Mouse (Mus musculus) CH12.LX (cell line): ENCODE data around the gene Slc6a12. TPM values are rescaled to one million over a fixed set of nuclear protein-coding genes. Genes with fewer than 3 reads are reported as not detected.

Source experiments
- DNase-seq: peaks from one replicate; pipeline ENCODE4 v3.0.0-alpha.2; 2013; ENCODE audit errors: extremely low read depth
- H3K27ac ChIP-seq: 2 replicates; pipeline ENCODE4 v1.5.1; 2012; ENCODE audit warnings: low read depth, mild to moderate bottlenecking, control low read depth, moderate library complexity; ENCODE audit not compliant: insufficient read depth
- H3K27me3 ChIP-seq: replicated peaks from 2 replicates; pipeline ENCODE3; 2012; ENCODE audit warnings: inconsistent platforms
- H3K36me3 ChIP-seq, 2 experiments: replicated peaks in 1 of 2; 2 replicates each; pipeline versions ENCODE3 to v1.6.1; 2012; ENCODE audit warnings: inconsistent platforms in 1 of 2, low read length in 1 of 2, mild to moderate bottlenecking in 1 of 2, mixed read lengths in 1 of 2, moderate library complexity in 1 of 2; ENCODE audit not compliant: control insufficient read depth in 1 of 2, insufficient read depth in 1 of 2
- H3K4me1 ChIP-seq, 2 experiments: 2 replicates each; pipeline ENCODE4 v1.6.1; 2012; ENCODE audit warnings: inconsistent platforms in 1 of 2, moderate library complexity in 1 of 2; ENCODE audit not compliant: insufficient read depth in 2 of 2, control insufficient read depth in 1 of 2
- H3K4me2 ChIP-seq: 2 replicates; pipeline ENCODE4 v1.6.1; 2012; ENCODE audit warnings: low read depth, mild to moderate bottlenecking, control low read depth; ENCODE audit not compliant: poor library complexity, insufficient read depth, severe bottlenecking
- H3K4me3 ChIP-seq, 3 experiments: fragments of 150-350 bp in 1 of 3; sonication (generic) in 1 of 3; replicated peaks in 1 of 3; 2 replicates each; pipeline versions ENCODE3 to v1.5.1; 2011 to 2012; ENCODE audit warnings: low read depth in 2 of 3, low read length in 2 of 3, mild to moderate bottlenecking in 2 of 3, moderate library complexity in 2 of 3, control low read depth in 1 of 3, improper control_type of control experiment in 1 of 3, inconsistent platforms in 1 of 3, mixed read lengths in 1 of 3; ENCODE audit not compliant: poor library complexity in 1 of 3
- H3K79me2 ChIP-seq: replicated peaks from 2 replicates; pipeline ENCODE4 v1.6.1; 2012; ENCODE audit warnings: mild to moderate bottlenecking, moderate library complexity; ENCODE audit not compliant: control insufficient read depth, poor library complexity, insufficient read depth, severe bottlenecking; ENCODE audit errors: extremely low read depth
- H3K9ac ChIP-seq: 2 replicates; pipeline ENCODE4 v1.6.1; 2012; ENCODE audit warnings: low read depth, mild to moderate bottlenecking, control low read depth, moderate library complexity; ENCODE audit not compliant: insufficient read depth
- H3K9me3 ChIP-seq: replicated peaks from 2 replicates; pipeline ENCODE3; 2012; ENCODE audit warnings: low read length, inconsistent platforms, mixed read lengths
- CHD1 ChIP-seq: IDR thresholded peaks from 2 replicates; pipeline ENCODE4 v1.6.1; 2012; ENCODE audit warnings: low read depth, low read length, improper control_type of control experiment, inconsistent platforms
- CHD2 ChIP-seq: IDR thresholded peaks from 2 replicates; pipeline ENCODE4 v1.6.1; 2011; ENCODE audit warnings: low read length, improper control_type of control experiment
- CTCF ChIP-seq, 2 experiments: IDR thresholded peaks in 1 of 2; conservative IDR thresholded peaks in 1 of 2; 2 replicates each; pipeline ENCODE4 v1.5.1; 2011 to 2012; ENCODE audit warnings: low read depth in 2 of 2, low read length in 2 of 2, improper control_type of control experiment in 1 of 2, inconsistent platforms in 1 of 2, mild to moderate bottlenecking in 1 of 2, moderate library complexity in 1 of 2
- E2F4 ChIP-seq: IDR thresholded peaks from 2 replicates; pipeline ENCODE4 v1.6.1; 2011; ENCODE audit warnings: low read depth, low read length, improper control_type of control experiment; ENCODE audit not compliant: insufficient replicate concordance
- ELF1 ChIP-seq: IDR thresholded peaks from 2 replicates; pipeline ENCODE4 v1.6.1; 2014; ENCODE audit warnings: low read depth, mild to moderate bottlenecking, inconsistent platforms, low read length, improper control_type of control experiment
- EP300 ChIP-seq: IDR thresholded peaks from 2 replicates; pipeline ENCODE4 v1.6.1; 2011; ENCODE audit warnings: low read length, improper control_type of control experiment
- HCFC1 ChIP-seq: IDR thresholded peaks from 2 replicates; pipeline ENCODE4 v1.6.1; 2012; ENCODE audit warnings: low read depth, mild to moderate bottlenecking, inconsistent platforms, low read length, improper control_type of control experiment
- IRF4 ChIP-seq: IDR thresholded peaks from 2 replicates; pipeline ENCODE4 v1.6.1; 2014; ENCODE audit warnings: low read depth, mild to moderate bottlenecking, inconsistent platforms, low read length, improper control_type of control experiment
- JUN ChIP-seq: IDR thresholded peaks from 2 replicates; pipeline ENCODE4 v1.6.1; 2011; ENCODE audit warnings: low read depth, mild to moderate bottlenecking, low read length, improper control_type of control experiment, moderate library complexity; ENCODE audit not compliant: insufficient read depth
- JUND ChIP-seq: conservative IDR thresholded peaks from 2 replicates; pipeline ENCODE4 v1.6.1; 2011; ENCODE audit warnings: low read depth, low read length, improper control_type of control experiment
- MAFK ChIP-seq: IDR thresholded peaks from 2 replicates; pipeline ENCODE4 v1.6.1; 2011; ENCODE audit warnings: low read length, improper control_type of control experiment; ENCODE audit not compliant: insufficient replicate concordance
- MAX ChIP-seq: IDR thresholded peaks from 2 replicates; pipeline ENCODE4 v1.6.1; 2011; ENCODE audit warnings: low read length, improper control_type of control experiment
- MEF2A ChIP-seq: IDR thresholded peaks from 2 replicates; pipeline ENCODE4 v1.6.1; 2014; ENCODE audit warnings: low read depth, mild to moderate bottlenecking, inconsistent platforms, low read length, improper control_type of control experiment, borderline replicate concordance
- MXI1 ChIP-seq: IDR thresholded peaks from 2 replicates; pipeline ENCODE4 v1.6.1; 2011; ENCODE audit warnings: mild to moderate bottlenecking, low read depth, low read length, improper control_type of control experiment
- NRF1 ChIP-seq: IDR thresholded peaks from 2 replicates; pipeline ENCODE4 v1.6.1; 2014; ENCODE audit warnings: low read depth, mild to moderate bottlenecking, inconsistent platforms, low read length, improper control_type of control experiment, moderate library complexity
- PAX5 ChIP-seq: IDR thresholded peaks from 2 replicates; pipeline ENCODE4 v1.6.1; 2012; ENCODE audit warnings: low read length, inconsistent platforms, mixed read lengths
- POLR2AphosphoS2 ChIP-seq: IDR thresholded peaks from 2 replicates; pipeline ENCODE4 v1.6.1; 2011; ENCODE audit warnings: low read depth, low read length, improper control_type of control experiment
- RAD21 ChIP-seq: IDR thresholded peaks from 2 replicates; pipeline ENCODE4 v1.6.1; 2011; ENCODE audit warnings: low read depth, mild to moderate bottlenecking, low read length, improper control_type of control experiment, moderate library complexity
- SIN3A ChIP-seq: IDR thresholded peaks from 2 replicates; pipeline ENCODE4 v1.6.1; 2012; ENCODE audit warnings: low read length, improper control_type of control experiment, inconsistent platforms
- TBP ChIP-seq: conservative IDR thresholded peaks from 2 replicates; pipeline ENCODE4 v1.6.1; 2011; ENCODE audit warnings: low read depth, low read length, improper control_type of control experiment
- TCF12 ChIP-seq: IDR thresholded peaks from 2 replicates; pipeline ENCODE4 v1.6.1; 2014; ENCODE audit warnings: low read depth, mild to moderate bottlenecking, inconsistent platforms, low read length, improper control_type of control experiment
- UBTF ChIP-seq: IDR thresholded peaks from 2 replicates; pipeline ENCODE4 v1.6.1; 2012; ENCODE audit warnings: low read depth, mild to moderate bottlenecking, inconsistent platforms, low read length, improper control_type of control experiment, moderate library complexity
- USF1 ChIP-seq: IDR thresholded peaks from 2 replicates; pipeline ENCODE4 v1.6.1; 2014; ENCODE audit warnings: low read depth, mild to moderate bottlenecking, inconsistent platforms, low read length, improper control_type of control experiment
- ZNF384 ChIP-seq: IDR thresholded peaks from 2 replicates; pipeline ENCODE4 v1.6.1; 2012; ENCODE audit warnings: low read depth, low read length, improper control_type of control experiment, inconsistent platforms
- dilution Hi-C: fragments of 300-500 bp; cut with MboI; formaldehyde crosslinking; loops from 2 replicates; pipeline ENCODE4 v1.14.3; 2020; ENCODE audit warnings: low sequenced_read_pairs; ENCODE audit not compliant: extremely low pct_unique_long_range_greater_than_20kb, extremely low pct_ligation_motif_present
- in situ Hi-C: fragments of 300-500 bp; cut with MboI; formaldehyde crosslinking; loops from 3 replicates; pipeline ENCODE4 v1.14.3; 2019; ENCODE audit warnings: low sequenced_read_pairs, low pct_ligation_motif_present, low pct_unique_long_range_greater_than_20kb, mixed read lengths
- polyA plus RNA-seq: library from polyadenylated mRNA; unstranded; fragments of >175 nt; gene quantifications from 2 replicates; pipeline ENCODE4 v1.2.1, GENCODE M21; 2012; ENCODE audit warnings: low read depth; ENCODE audit not compliant: insufficient read length
- total RNA-seq, 2 experiments: library from RNA; depleted of rRNA; stranded (reverse); fragments of 300-350 nt in 1 of 2; fragments of >200 nt in 1 of 2; gene quantifications; 2 replicates each; pipeline ENCODE4 v1.2.3; 2012 to 2014

The Slc6a12 gene
- total RNA-seq (2012; rRNA removed) (0.50 and 0.55 TPM in 2 replicates), total RNA-seq (2014; rRNA removed) (2.5 and 3.7 TPM in 2 replicates), polyA plus RNA-seq (2.5 and 2.8 TPM in 2 replicates)

DNA sequence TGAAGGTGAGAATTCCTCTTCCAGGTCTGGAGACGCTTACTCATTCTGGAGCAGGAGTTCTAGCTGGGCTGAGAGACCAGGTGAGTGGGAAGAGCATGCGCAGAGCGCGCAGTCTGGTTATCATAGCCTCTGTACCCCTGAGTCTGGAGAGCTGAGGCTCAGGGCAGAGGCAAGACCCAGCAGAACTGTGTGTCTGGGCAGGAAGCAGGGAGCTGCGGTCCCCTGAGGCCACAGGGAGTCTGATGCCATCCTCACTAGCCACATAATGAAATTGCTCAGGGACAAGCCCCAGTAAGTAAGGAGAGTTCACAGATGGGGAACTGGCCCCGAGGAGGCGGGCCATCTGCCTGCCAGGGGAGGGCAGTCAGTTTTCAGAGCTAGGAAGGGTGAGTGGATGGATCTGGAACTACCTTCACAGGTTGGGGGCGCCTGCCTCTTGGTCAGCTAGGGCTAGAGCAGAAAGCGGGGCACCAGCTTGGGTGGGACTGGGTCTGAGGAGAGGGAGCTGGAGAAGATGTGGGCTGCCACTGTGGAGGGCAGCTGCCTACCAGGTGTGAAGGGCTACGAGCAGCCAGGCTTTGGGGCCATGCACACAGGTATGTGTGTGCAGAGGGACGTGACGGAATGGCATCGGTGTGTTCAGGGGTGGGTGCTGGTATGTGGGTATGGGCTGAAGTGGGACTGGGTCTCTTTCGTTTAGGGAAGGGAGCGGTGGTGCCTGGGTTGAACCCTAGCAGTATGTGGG is at the start of gene Slc6a12:
Gene Slc6a12, plus strand, starts transcription at position 51 of the 745 bp plus-strand sequence.
- Histone ChIP-seq H3K4me3 (peak within 1 kb of the TSS in 2 of 3 experiments; percentile 31 to 44), H3K4me2 (peak within 1 kb of the TSS; percentile 92), H3K9me3 (no peaks in the 10 kb centered on the region), H3K9ac (no peak within 1 kb of the TSS), H3K4me1 (peaks cover 20 to 55% of the 10 kb centered on the region in 2 experiments), H3K79me2 (no peaks in the 10 kb centered on the region), H3K36me3 (peaks cover 0 to 12% of the 10 kb centered on the region in 2 experiments), H3K27ac (no peak within 1 kb of the TSS), H3K27me3 (no peaks in the 10 kb centered on the region)
- dilution Hi-C loops (no loop called here), in situ Hi-C loops (no loop called here)
- TF ChIP-seq NRF1, result peak; percentile 75
- TF ChIP-seq JUND, result no peak
- TF ChIP-seq MAFK, result no peak
- no peak for TF ChIP-seq PAX5
- no peak for TF ChIP-seq TBP
- no peak for TF ChIP-seq CTCF (conservative IDR thresholded peaks at IDR 0.05 in 1 of 2, IDR thresholded peaks at IDR 0.05 in 1 of 2; ENCODE audit: low read depth in 2 of 2, low read length in 2 of 2)
- TF ChIP-seq JUN, result no peak
- no peak for TF ChIP-seq ZNF384
- DNase-seq, result peak; percentile 70

DNA sequence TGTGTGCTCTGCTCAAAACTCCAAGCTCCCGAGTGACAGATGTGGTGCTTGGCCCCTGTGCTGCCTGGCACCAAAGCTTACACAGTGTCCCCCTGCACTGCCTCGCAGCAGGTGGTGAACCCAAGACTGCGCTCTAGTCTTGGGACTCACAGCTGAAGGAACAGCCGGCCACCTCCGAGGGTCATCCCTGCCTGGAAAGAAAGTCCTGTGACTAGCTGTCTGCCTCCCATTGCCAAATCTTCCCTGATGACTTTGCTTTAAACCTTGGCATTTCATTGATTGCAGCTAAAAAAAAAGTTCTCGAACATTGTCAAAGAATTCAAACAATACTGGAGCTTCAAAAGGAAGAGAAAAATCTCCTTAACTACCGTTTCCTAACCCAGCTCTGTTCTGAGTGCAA is 43.6 kb upstream of the Slc6a12 start:
- Histone ChIP-seq H3K79me2 (no peaks in the 10 kb centered on the region), H3K9ac (no peak overlapping the region)
- no peak for DNase-seq
- no peak for TF ChIP-seq EP300
- TF ChIP-seq TCF12, result no peak
- TF ChIP-seq IRF4, result no peak
- no peak for TF ChIP-seq USF1
- no peak for TF ChIP-seq RAD21
- TF ChIP-seq UBTF, result no peak
- no peak for TF ChIP-seq HCFC1
- no peak for TF ChIP-seq CHD1
- TF ChIP-seq PAX5, result no peak
- TF ChIP-seq POLR2AphosphoS2, result no peak
- no peak for TF ChIP-seq JUN
- TF ChIP-seq E2F4, result no peak
- TF ChIP-seq MEF2A, result no peak
- no peak for TF ChIP-seq CHD2
- TF ChIP-seq ELF1, result no peak
- no peak for TF ChIP-seq MXI1
- TF ChIP-seq MAX, result no peak
- TF ChIP-seq NRF1, result no peak
- TF ChIP-seq SIN3A, result no peak
- TF ChIP-seq, all 38 proteins: peak for 0
- Histone ChIP-seq H3K4me2 (no peak overlapping the region), H3K27ac (no peak overlapping the region), H3K27me3 (peaks cover 86% of the 10 kb centered on the region), H3K36me3 (no peaks in the 10 kb centered on the region), H3K4me1 (peaks cover 0 to 3% of the 10 kb centered on the region in 2 experiments; a peak in 2 of 4 replicates), H3K4me3 (no peak overlapping the region), H3K9me3 (no peaks in the 10 kb centered on the region)
- dilution Hi-C loops, result no loop called here
- in situ Hi-C loops, result no loop called here
